Mouse (Mus musculus) CH12.LX (cell line): ENCODE data around the gene Bad.

Source experiments
- ETS1 ChIP-seq: conservative IDR thresholded peaks from 2 replicates; pipeline ENCODE4 v1.6.1; 2012; ENCODE audit warnings: low read depth, mild to moderate bottlenecking, inconsistent platforms, low read length, improper control_type of control experiment, moderate library complexity
- TCF12 ChIP-seq: IDR thresholded peaks from 2 replicates; pipeline ENCODE4 v1.6.1; 2014; ENCODE audit warnings: low read depth, mild to moderate bottlenecking, inconsistent platforms, low read length, improper control_type of control experiment

GRCm38 (mm10) chr19:6933436-6934194 lies 8.0 kb upstream of the Bad start:
- TF ChIP-seq TCF12 (no peak), ETS1 (no peak)
